Mouse (Mus musculus) MEL (cell line): Measurements from ENCODE around the gene Nudt16l1. TPM values are rescaled to one million over a fixed set of nuclear protein-coding genes. Genes with fewer than 3 reads are reported as not detected.

Experiments used
- DNase-seq: peaks from one replicate; pipeline ENCODE4 v3.0.0; 2011; ENCODE audit warnings: low read depth, low spot score
- H3K27ac ChIP-seq: 2 replicates; pipeline ENCODE4 v1.5.1; 2012; ENCODE audit warnings: low read depth, mild to moderate bottlenecking, control low read depth, low read length, moderate library complexity; ENCODE audit not compliant: control insufficient read depth
- H3K27me3 ChIP-seq, 2 experiments: fragments of 150-350 bp in 1 of 2; sonication (generic) in 1 of 2; 2 replicates each; pipeline ENCODE4 v1.6.1; 2012; ENCODE audit warnings: low read length in 2 of 2, mild to moderate bottlenecking in 2 of 2, improper control_type of control experiment in 1 of 2, moderate library complexity in 1 of 2; ENCODE audit not compliant: insufficient read depth in 2 of 2, control insufficient read depth in 1 of 2
- H3K36me3 ChIP-seq, 2 experiments: 2 replicates each; pipeline ENCODE4 v1.6.1; 2012 to 2014; ENCODE audit warnings: low read length in 2 of 2, improper control_type of control experiment in 1 of 2, inconsistent platforms in 1 of 2, mild to moderate bottlenecking in 1 of 2; ENCODE audit not compliant: insufficient read depth in 2 of 2, control insufficient read depth in 1 of 2
- H3K4me1 ChIP-seq, 2 experiments: fragments of 150-350 bp in 1 of 2; sonication (generic) in 1 of 2; 2 replicates each; pipeline ENCODE4 v1.6.1; 2012; ENCODE audit warnings: low read length in 2 of 2, improper control_type of control experiment in 1 of 2, mild to moderate bottlenecking in 1 of 2; ENCODE audit not compliant: insufficient read depth in 2 of 2, control insufficient read depth in 1 of 2
- H3K4me3 ChIP-seq, 2 experiments: fragments of 150-350 bp in 1 of 2; sonication (generic) in 1 of 2; 2 replicates each; pipeline ENCODE4 v1.5.1; 2012; ENCODE audit warnings: low read depth in 2 of 2, low read length in 2 of 2, mild to moderate bottlenecking in 2 of 2, moderate library complexity in 2 of 2, control low read depth in 1 of 2, improper control_type of control experiment in 1 of 2; ENCODE audit not compliant: control insufficient read depth in 1 of 2, insufficient read depth in 1 of 2
- H3K79me2 ChIP-seq: 2 replicates; pipeline ENCODE4 v1.6.1; 2012; ENCODE audit warnings: mild to moderate bottlenecking, low read length, moderate library complexity; ENCODE audit not compliant: control insufficient read depth, poor library complexity, insufficient read depth
- H3K9ac ChIP-seq: 2 replicates; pipeline ENCODE4 v1.6.1; 2012; ENCODE audit warnings: low read depth, mild to moderate bottlenecking, control low read depth, low read length, moderate library complexity; ENCODE audit not compliant: control insufficient read depth, poor library complexity, severe bottlenecking
- H3K9me3 ChIP-seq: fragments of 150-350 bp; sonication (generic); replicated peaks from 2 replicates; pipeline ENCODE4 v1.6.1; 2012; ENCODE audit warnings: mild to moderate bottlenecking, low read length, improper control_type of control experiment, moderate library complexity; ENCODE audit not compliant: insufficient read depth
- BHLHE40 ChIP-seq: IDR thresholded peaks from 2 replicates; pipeline ENCODE4 v1.6.1; 2012; ENCODE audit warnings: low read depth, mild to moderate bottlenecking, inconsistent platforms, low read length, improper control_type of control experiment, borderline replicate concordance
- CHD1 ChIP-seq: IDR thresholded peaks from 2 replicates; pipeline ENCODE4 v1.6.1; 2012; ENCODE audit warnings: low read depth, mild to moderate bottlenecking, inconsistent platforms, low read length, improper control_type of control experiment
- CHD2 ChIP-seq: IDR thresholded peaks from 2 replicates; pipeline ENCODE4 v1.6.1; 2011; ENCODE audit warnings: low read length, improper control_type of control experiment
- CTCF ChIP-seq, 3 experiments: IDR thresholded peaks in 2 of 3; conservative IDR thresholded peaks in 1 of 3; 2 replicates each; pipeline ENCODE4 v1.5.1; 2011 to 2012; ENCODE audit warnings: low read length in 3 of 3, low read depth in 2 of 3, mild to moderate bottlenecking in 2 of 3, improper control_type of control experiment in 1 of 3, inconsistent platforms in 1 of 3, mixed read lengths in 1 of 3, moderate library complexity in 1 of 3; ENCODE audit not compliant: control insufficient read depth in 1 of 3, insufficient read depth in 1 of 3, poor library complexity in 1 of 3, severe bottlenecking in 1 of 3
- ELF1 ChIP-seq: IDR thresholded peaks from 2 replicates; pipeline ENCODE4 v1.6.1; 2014; ENCODE audit warnings: low read depth, mild to moderate bottlenecking, inconsistent platforms, low read length, improper control_type of control experiment, moderate library complexity
- GABPA ChIP-seq: IDR thresholded peaks from 2 replicates; pipeline ENCODE4 v1.6.1; 2012; ENCODE audit warnings: low read depth, mild to moderate bottlenecking, inconsistent platforms, low read length, improper control_type of control experiment, moderate library complexity
- KAT2A ChIP-seq: conservative IDR thresholded peaks from 2 replicates; pipeline ENCODE4 v1.6.1; 2012; ENCODE audit warnings: low read depth, low read length, improper control_type of control experiment, inconsistent platforms
- MAFK ChIP-seq: IDR thresholded peaks from 2 replicates; pipeline ENCODE4 v1.6.1; 2011; ENCODE audit warnings: low read depth, mild to moderate bottlenecking, low read length, improper control_type of control experiment, borderline replicate concordance
- MYB ChIP-seq: IDR thresholded peaks from 2 replicates; pipeline ENCODE4 v1.6.1; 2011; ENCODE audit warnings: mild to moderate bottlenecking, low read depth, low read length, improper control_type of control experiment
- POLR2AphosphoS2 ChIP-seq: IDR thresholded peaks from 2 replicates; pipeline ENCODE4 v1.6.1; 2011; ENCODE audit warnings: low read length, improper control_type of control experiment
- POLR2AphosphoS5 ChIP-seq: IDR thresholded peaks from 2 replicates; pipeline ENCODE4 v1.6.1; 2012; ENCODE audit warnings: low read depth, borderline replicate concordance, mild to moderate bottlenecking, inconsistent platforms, low read length, moderate library complexity, mixed read lengths
- RAD21 ChIP-seq: IDR thresholded peaks from 2 replicates; pipeline ENCODE4 v1.6.1; 2011; ENCODE audit warnings: mild to moderate bottlenecking, low read depth, low read length, improper control_type of control experiment
- TAL1 ChIP-seq: IDR thresholded peaks from 2 replicates; pipeline ENCODE4 v1.6.1; 2012; ENCODE audit warnings: mild to moderate bottlenecking, inconsistent platforms, low read length, moderate library complexity, mixed read lengths
- TCF12 ChIP-seq: IDR thresholded peaks from 2 replicates; pipeline ENCODE4 v1.6.1; 2014; ENCODE audit warnings: low read depth, mild to moderate bottlenecking, inconsistent platforms, low read length, improper control_type of control experiment, moderate library complexity
- USF1 ChIP-seq: IDR thresholded peaks from 2 replicates; pipeline ENCODE4 v1.6.1; 2014; ENCODE audit warnings: low read depth, mild to moderate bottlenecking, inconsistent platforms, low read length, improper control_type of control experiment, moderate library complexity
- ZC3H11A ChIP-seq: IDR thresholded peaks from 2 replicates; pipeline ENCODE4 v1.6.1; 2012; ENCODE audit warnings: low read depth, mild to moderate bottlenecking, inconsistent platforms, low read length, improper control_type of control experiment
- ZKSCAN1 ChIP-seq: IDR thresholded peaks from 2 replicates; pipeline ENCODE4 v1.6.1; 2012; ENCODE audit warnings: low read depth, mild to moderate bottlenecking, inconsistent platforms, low read length, improper control_type of control experiment, moderate library complexity
- polyA plus RNA-seq, 2 experiments: library from polyadenylated mRNA; stranded (reverse) in 1 of 2; unstranded in 1 of 2; fragments of >175 nt in 1 of 2; fragments of >200 nt in 1 of 2; gene quantifications; 2 replicates each; pipeline versions ENCODE4 v1.2.1 to v1.2.4; 2012; ENCODE audit warnings: low replicate concordance in 2 of 2, low read depth in 1 of 2; ENCODE audit not compliant: insufficient read length in 2 of 2, insufficient read depth in 1 of 2, missing spikeins in 1 of 2
- total RNA-seq: library from RNA; depleted of rRNA; stranded (reverse); fragments of 300-350 nt; gene quantifications from 2 replicates; pipeline ENCODE4 v1.2.3, GENCODE M21; 2012

Gene Nudt16l1
- total and polyA plus RNA-seq, 3 experiments = 41.1 to 69.3 TPM; not detected in 1

DNA sequence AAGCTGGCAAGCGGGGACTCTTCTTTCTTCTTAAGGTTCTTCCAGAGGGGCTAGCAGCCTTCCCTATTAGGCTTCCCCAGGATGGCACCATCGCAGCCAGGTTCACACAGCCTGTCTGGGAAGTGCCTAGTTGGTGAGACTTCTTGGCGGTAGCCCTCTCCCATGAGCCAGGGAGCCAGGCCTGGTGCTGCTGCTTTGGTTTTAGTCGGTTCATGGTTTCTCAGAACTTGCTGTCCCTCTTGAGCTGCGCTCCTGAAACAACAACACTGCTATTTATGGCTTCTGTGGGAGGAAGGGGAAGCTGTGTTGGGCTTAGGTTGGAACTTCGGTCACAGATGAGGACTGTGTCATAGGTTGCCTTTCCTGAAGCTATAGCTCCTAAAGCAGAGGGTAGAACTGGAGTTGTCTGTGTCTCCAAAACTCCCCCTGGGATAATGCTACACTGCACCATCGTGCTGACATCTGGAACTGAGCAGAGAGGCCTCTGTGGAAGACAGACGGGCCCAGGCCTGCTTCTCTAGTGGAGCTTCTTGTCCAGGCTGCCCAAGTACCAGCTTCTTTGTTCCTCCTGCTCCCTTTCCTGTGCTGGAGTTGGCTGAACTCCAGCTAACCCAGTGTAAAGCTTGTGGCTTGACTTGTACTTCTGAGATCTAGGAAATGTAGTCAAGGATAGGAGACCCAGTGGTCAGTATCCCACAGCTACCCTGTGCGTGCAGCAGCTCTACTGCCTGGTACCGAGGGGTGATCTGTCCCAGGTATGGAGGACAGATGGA, 2.4 kb upstream of the Nudt16l1 start:
- Histone ChIP-seq H3K4me3 (no peak overlapping the region), H3K36me3 (no peaks in the 10 kb centered on the region), H3K9me3 (no peaks in the 10 kb centered on the region), H3K4me1 (0 out of 4 replicates have a peak, but pooled peaks cover 0 to 5% of the 10 kb centered on the region in 2 experiments), H3K27ac (no peak overlapping the region), H3K27me3 (no peaks in the 10 kb centered on the region), H3K9ac (no peak overlapping the region), H3K79me2 (peaks cover 4% of the 10 kb centered on the region)
- DNase-seq = no peak
- no peak for TF ChIP-seq KAT2A
- no peak for TF ChIP-seq POLR2AphosphoS5
- TF ChIP-seq CTCF (IDR thresholded peaks at IDR 0.05 in 2 of 3, conservative IDR thresholded peaks at IDR 0.05 in 1 of 3; ENCODE audit: control insufficient read depth in 1 of 3, insufficient read depth in 1 of 3, low read depth in 2 of 3, low read length in 3 of 3, poor library complexity in 1 of 3, severe bottlenecking in 1 of 3) = no peak
- TF ChIP-seq, all 39 proteins: peak for 0

DNA sequence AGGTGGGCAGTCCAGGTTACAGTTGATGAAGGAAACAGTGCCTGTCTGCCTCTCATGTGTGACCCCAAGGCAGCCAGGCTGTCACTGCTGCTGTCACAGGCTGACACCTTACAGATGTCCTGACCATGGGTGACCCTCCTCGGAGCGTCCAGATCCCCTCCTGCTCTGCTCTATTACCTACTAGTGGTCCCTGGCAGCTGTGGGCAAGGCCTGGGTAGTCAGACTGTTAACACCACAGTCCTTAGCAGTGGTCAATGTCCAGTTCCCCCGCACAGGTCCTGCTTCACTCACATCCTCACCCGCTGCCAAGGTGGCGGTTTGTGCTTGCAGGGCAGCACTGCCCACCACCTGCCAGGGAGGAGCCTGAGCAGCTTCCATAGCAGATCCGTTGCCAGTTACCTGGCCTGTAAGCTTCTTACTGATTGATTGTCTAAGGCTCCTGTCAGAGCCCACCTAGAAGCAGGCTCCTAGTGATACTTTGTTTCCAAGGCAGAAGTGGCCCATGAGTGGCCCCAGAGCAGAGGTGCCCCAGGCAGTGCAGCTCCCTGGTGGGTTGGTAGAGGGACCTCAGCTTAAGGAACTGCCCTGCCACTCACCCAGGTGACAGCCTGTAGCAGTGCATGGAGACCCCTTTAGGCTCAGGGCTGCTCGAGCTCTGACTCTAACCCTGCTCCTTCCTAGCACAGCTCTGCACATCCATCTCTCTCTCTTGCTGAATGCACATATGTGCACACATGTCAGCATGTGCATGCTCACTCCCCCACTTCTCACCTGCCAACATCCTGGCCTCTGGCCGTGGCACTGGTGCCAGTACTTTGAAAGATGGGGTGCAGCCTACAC, 990 bp upstream of the Nudt16l1 start:
- H3K27me3 ChIP-seq = no peaks in the 10 kb centered on the region
- H3K9me3 ChIP-seq = no peaks in the 10 kb centered on the region
- H3K4me3 ChIP-seq = no peak overlapping the region
- 0 out of 4 replicates have a peak, but pooled peaks cover 0 to 5% of the 10 kb centered on the region in 2 experiments for H3K4me1 ChIP-seq
- H3K36me3 ChIP-seq = no peaks in the 10 kb centered on the region
- H3K27ac ChIP-seq = no peak overlapping the region
- DNase-seq = no peak
- TF ChIP-seq BHLHE40 (no peak), CHD1 (no peak), ZC3H11A (no peak), ELF1 (no peak), RAD21 (no peak), CHD2 (no peak), POLR2AphosphoS2 (no peak), USF1 (no peak), GABPA (no peak), CTCF (IDR thresholded peaks at IDR 0.05 in 2 of 3, conservative IDR thresholded peaks at IDR 0.05 in 1 of 3; ENCODE audit: control insufficient read depth in 1 of 3, insufficient read depth in 1 of 3, low read depth in 2 of 3, low read length in 3 of 3, poor library complexity in 1 of 3, severe bottlenecking in 1 of 3) (no peak), ZKSCAN1 (no peak), MAFK (no peak), TCF12 (no peak), TAL1 (no peak), MYB (no peak), KAT2A (no peak)
- no peak overlapping the region for H3K9ac ChIP-seq
- peaks cover 4% of the 10 kb centered on the region for H3K79me2 ChIP-seq
